Mouse (Mus musculus): ENCODE measurements around the gene Rhbdl3.
"Not testable (repeated sequence)": the region's sequence is repeated elsewhere in the genome, so short reads cannot be mapped to it uniquely, and the experiment has no call there.

Gene Rhbdl3

DNA sequence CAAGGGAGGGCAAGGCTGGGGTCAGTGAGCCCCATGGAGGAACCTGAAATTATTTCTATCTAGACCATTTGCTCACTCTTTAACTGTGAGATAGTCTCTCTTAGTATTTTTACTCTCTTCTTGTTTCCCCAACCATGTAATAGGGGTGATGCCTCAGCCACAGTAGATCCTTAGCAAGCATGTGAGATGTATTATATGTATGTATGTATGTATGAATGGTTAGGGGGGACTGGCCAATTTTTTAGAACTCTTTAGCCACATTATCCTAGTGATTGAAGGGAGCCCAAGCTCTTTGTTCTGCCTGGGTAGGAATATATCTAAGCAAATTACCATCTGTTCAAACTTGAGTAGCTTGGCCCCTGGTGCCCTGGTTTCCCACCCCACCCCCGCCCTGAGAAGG is 12.8 kb downstream of the Rhbdl3 start:
- DNase-seq = no peak

DNA sequence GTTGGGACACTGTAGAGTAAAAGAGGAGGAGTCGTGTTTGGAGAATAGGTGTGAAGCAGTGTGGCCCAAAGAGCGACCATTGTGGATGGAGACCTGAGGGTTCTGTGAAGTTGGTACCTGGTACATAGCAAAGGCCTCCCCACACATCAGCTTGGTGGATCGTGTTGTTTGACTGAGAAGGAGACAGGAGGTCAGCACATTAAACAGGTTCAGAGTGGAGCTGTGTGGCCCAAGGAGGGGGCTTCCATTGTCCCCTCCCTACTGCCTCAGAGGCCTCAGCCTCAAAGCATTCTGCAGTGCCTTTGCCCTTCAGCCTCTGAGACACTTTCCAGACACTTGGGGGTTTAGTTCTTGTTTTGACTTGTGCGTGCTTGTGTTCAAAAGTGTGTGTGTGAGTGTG is 13.2 kb downstream of the Rhbdl3 start:
- DNase-seq = no peak

DNA sequence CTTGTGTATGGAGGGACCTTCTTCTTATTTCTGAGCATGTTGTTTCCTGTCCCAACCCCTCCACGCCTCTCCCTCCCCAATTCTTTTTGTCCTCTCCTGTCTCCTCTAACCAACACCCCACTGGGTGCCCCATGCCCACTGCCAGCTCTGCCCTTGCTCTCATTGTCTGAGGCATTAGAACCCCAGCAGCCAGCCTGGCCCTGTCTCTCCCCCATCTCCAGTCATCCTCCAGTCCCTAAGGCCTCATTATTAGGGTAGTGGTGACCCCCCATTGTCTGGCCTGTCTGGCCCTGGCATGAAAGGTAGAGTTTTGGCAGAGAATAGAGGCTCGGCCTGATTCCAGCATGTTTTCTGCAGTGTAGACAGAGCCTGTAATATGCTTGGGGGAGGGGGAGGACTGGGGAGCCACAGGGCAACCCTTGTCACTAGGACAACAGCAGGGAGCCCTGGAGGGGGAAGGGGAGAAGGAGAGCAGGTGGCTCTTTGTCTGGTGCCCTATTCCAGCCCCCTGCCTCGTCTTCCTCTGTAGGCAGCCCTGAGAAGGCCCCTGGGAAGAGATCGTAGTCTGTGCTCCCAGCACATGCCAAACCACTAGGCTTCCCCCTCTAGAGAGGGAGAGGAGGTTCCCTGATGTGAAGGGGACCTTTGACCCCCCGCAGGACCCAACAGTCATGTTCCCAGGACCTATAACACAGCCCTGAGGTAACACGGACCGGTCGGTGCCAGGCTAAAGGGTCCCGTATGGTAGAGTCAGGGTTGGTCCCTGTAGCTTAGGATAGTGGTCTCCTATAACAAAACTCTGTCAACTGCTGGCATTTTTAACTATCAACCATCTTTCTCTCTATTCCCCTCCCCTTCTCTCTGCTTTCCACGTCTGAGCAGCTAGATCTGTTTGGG is 15.3 kb downstream of the Rhbdl3 start:
- DNase-seq = no peak

DNA sequence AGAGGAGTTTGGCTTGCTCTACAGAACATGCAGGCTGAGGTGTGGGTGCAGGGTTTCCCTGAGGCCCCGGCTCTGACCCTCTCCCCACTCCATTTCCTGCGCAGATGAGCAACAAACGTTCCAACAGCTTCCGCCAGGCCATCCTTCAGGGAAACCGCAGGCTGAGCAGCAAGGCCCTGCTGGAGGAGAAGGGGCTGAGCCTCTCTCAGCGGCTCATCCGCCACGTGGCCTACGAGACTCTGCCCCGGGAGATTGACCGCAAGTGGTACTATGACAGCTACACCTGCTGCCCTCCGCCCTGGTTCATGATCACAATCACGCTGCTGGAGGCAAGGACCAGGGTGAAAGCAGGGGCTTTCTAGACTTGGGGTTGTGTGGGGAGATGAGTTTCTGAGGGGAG is 22.5 kb downstream of the Rhbdl3 start:
- DNase-seq = peak; percentile 36 to 56

DNA sequence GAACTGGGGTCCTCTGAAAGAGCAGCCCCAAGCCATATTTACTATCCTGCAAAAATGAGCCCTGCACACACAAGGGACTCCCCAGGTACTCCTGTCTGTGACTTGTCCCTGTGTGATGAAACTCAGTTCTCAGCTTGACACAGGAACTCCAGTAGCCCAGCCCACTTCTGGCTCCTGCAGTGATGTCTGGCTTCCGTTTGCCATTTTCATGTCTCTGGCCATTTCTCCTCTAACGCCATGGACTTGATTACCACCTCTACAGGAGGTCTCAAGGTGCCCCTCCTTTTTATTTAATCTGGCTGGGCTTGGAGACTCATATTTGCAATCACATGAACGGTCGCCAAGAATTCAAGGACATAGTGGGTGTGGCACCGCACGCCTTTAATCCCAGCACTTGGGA is 23.9 kb downstream of the Rhbdl3 start:
- no peak for DNase-seq

DNA sequence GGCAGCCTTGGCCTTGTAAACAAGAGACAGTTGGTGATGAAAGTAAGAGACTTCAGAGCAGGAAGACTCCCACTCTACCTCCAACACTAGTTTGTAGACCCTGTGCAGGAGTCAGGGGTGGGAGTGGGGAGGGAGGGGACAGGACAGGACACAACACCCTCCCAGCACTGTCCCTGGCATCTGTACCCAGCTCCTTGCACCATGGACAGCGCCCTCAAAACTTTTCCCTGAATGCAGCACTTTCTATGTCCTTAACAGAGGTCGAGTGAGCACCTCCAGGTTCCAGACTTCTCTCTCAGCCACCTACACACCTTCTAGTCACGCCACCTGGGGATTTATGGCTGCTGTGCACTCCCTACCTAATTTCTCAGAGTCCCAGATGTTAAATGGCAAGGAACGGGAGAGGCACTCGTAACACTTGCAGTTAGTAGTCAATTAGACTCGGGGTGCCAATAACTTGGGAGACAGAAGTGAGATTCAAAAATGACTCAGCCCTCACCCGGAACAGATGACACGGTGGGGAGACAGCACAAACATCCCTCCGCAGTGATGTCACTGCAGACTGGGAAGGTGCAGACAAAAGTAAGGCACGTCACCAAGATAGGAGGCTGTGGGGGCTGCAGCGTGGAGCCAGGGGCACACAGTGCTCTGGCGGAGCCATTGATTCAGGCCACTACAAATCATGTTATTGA is 32.1 kb downstream of the Rhbdl3 start:
- DNase-seq = no peak

DNA sequence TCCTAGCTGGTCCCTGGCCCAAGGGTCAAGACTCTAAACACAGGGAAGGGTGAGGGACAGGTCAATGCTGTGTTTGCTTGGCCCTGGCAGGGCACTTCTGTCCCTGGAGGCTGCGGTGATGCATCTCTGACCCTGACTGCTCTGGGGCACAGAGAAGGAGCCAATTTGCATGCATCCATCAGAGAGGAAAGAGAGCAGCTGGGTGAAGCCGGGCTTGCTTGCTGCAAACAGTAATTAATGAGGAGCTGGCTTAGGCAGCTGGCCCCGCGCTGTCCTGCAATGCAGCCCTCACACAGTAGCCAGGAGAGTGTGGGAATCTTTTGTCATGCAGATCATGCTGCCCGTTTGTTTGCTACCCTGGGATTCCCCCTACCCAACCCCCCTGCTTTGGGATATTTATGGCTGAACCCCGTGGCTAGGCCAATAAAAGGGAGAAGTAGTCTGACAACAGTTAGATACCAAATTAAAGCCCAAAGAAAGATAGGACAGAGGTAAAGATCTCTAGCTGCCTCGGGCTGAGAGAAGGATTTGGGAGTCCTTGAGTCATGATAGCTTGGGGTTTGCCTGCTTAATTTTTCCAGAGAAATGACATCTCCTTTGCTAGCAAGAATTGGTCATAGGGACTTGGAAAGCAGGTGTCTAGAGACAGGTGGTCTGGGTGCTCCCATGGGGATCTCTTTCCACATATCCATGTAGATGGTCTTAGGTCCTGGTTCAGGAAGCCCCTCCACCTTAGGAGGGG is 35.1 kb downstream of the Rhbdl3 start:
- no peak for DNase-seq

DNA sequence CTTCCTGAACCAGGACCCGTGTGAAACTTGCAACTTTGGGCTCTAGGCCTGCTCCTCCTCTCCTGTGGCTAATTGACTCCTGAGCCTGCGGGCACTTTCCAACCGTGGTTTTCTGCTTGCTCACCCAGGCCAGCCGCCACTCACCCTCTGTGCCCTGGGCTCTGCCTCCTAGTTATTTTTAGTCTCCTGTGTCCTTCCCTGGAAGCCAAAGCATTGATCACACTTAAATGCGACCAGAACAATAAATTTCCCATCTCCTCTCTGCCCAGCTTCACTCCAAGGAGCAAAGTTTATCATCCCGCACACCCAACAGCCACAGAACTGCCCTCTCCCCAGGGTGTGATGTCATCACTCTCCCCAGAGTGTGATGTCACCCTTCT is 35.6 kb downstream of the Rhbdl3 start:
- DNase-seq = no peak

DNA sequence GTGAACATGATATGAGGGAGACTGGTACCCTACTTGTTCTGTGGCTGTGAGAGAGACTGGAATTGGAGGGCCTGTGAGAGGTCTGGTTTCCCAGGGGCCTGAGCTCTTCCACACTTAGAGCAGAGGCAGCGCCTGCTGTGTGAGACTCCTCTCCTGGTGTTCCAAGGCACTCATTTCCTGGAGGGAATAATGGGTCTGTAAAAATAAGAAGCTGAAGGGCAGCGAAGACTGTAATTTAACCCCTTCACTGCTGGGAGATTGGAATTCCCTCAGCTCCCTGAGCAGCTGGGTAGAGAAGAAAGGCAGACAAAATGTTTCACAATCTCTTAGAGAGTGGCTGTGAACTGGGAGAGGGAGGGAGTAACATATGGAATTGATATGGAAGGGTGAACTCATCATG is 41.8 kb downstream of the Rhbdl3 start:
- no peak for DNase-seq

DNA sequence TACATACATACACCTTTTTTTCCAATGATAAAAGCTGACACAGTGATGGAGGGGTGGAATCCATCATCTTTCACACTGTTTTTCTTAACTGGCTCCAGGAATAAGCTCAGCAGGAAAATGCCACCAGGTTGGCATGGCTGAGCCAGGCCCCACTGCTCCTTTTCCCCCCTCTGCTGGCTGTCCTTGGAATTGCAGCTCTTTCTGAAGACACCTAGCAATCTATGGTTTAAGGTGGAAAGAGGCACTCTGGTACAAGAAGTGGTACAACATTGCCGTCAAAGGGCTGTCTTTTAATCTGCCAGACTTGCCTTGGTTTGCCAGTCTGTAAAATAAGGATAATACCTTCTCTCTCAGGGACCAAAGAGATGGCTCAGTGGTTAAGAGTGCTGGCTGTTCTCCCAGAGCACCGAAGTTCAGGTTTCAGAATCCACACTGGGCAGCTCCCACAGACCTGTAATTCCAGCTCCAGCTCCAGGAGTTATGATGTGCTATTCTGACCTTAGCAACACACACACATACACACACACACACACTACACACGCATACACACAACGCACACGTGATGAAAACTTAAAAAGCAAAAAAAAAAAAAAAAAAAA is 51.2 kb downstream of the Rhbdl3 start:
- peak; percentile 24 to 50 for DNase-seq

DNA sequence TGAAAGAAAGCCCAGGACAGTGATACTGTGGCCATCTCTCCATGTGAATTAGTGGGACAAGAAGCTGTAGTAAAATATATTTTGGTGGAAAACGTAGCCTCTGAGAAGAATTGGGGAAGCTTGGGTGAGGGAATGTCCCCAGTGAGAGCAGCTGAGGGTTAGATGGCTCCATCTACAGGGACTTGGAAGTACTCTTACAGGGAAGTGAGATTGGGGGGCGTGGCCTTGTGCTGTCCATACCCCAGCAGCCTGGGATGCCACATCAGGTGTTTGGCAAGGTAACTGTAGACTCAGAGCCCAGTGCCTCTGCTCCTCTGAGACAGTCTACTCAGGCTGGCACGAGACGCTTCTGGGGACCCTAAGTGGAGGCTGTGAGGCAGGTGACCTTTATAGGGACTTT is 54.1 kb downstream of the Rhbdl3 start:
- no peak for DNase-seq

DNA sequence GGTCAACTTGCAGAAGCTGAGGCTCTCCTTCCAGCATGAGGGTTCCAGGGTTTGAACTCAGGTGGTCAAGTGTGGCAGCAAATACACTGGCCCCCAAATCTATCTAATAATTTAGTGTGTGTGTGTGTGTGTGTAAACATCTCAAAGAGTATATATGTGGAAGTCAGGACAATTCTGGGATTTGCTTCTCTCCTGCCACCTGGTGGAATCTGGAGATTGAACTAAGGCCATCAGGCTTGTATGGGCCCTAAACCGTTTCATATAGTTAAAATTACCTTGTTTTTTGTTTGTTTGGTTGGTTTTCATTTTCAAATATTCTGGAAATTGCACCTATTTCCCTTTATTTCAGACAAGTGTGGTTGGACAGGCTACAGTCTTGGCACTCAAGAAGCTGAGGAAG is 68.2 kb downstream of the Rhbdl3 start:
- DNase-seq = no peak

DNA sequence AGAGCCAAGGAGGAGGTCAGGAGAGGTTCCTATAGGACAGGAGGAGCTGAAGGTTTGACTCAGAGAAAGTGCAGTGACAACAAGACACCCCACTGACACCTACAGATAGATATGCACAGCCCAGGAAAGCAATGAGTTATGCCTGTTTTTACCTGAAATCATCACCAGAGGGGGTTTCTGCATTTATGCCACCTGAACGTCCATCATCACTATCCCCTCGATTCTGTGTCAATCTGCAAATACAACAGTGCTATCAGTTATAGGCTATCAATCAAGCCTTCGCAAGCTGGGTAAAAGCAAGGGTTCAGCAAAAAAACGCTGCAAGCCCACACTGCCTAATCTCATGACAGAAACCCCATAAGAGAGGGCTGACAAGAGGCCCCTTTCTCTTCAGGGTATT is 75.9 kb downstream of the Rhbdl3 start:
- no peak for DNase-seq

DNA sequence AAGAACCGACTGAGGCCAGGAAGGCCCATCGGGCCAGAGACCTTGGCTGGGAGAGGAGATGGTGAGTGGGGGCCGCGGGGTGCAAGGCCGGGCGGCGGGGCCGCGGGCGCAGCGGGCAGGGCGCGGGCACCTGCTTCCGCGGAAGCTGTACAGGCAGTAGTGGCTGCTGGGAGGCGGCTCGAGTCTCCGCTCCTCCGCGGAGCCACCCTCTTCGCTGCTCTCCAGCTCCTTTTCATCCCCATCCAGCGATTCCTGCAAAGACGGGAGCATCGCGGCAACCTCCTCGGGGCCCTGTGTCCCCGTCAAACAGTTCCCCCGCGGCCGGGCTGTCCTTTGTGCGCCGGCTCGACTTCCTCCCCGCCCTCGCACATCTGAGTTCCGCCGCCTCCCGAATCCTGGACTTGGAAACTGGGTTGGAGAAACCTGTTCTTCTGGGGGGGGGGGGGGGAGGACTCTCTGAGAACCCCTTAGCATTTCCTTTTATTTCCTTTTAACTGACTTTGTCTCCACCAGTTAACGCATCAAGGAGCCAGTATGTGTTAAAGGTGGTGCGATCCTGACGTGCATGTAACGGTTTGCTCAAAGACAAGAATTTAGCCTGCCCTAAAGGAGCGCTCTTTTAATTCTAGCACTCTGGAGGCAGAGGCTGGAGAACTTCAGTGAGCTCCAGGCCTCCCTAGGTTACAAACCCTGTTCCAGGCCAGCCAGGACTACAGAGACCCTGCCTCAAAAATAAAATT is 77.2 kb downstream of the Rhbdl3 start, which contains the start of gene 5730455P16Rik:
TSS of gene 5730455P16Rik (minus strand) at position 323 of the 740 bp plus-strand sequence.
- DNase-seq = peak; percentile 47 to 62

DNA sequence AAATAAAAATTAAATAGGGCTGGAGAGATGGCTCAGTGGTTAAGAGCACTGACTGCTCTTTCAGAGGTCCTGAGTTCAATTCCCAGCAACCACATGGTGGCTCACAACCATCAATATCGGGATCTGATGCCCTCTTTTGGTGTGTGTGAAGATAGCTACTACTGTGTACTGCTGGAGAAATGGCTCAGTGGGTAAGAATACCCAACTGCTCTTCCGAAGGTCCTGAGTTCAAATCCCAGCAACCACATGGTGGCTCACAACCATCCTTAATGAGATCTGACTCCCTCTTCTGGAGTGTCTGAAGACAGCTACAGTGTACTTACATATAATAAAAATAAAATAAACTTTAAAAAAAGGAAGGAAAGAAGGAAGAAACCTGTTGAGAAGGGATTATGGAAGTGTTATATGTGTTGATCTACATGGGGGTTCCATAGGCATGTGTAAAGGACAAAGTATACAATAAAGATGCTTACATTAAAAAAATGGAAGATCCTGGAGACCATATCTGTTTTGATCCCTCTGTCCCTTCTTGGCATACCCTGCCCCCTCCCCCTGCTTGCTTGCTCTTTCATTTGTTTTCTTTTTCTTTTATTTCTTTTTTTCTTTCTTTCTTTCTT is 77.8 kb downstream of the Rhbdl3 start:
- DNase-seq = not testable (repeated sequence)

DNA sequence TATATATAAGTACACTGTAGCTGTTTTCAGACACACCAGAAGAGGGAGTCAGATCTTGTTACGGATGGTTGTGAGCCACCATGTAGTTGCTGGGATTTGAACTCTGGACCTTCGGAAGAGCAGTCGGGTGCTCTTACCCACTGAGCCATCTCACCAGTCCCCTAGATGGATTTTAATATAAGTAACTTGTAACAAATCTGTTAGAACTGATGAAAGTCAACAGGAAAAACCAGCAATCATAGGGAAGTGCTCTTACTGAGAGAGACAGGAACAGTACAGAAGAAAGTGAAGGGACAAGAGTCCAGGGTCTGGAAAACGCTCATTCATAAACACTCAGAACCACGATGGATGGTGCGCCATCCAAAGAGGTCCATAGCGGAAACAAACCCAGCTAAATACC is 78.5 kb downstream of the Rhbdl3 start:
- not testable (repeated sequence) for DNase-seq

DNA sequence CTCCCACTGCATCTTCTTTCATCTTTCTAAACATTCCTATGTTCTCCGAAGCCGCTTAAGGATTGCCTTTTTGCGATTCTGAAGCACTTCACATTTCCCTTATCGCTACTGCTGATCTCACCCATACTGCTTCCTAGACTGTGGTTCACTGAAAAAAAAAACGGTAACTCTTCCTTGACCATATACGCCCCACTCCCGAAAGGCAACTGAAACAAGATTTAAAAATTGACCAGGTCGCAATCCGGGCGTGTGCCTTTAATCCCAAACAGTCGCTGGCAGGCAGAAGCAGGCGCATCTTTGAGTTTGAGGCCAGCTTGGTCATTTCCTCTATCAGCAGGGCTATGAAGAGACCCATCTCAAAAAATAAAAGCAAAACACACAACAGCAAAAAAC is 81.9 kb downstream of the Rhbdl3 start:
- peak; percentile 9 to 30 for DNase-seq

DNA sequence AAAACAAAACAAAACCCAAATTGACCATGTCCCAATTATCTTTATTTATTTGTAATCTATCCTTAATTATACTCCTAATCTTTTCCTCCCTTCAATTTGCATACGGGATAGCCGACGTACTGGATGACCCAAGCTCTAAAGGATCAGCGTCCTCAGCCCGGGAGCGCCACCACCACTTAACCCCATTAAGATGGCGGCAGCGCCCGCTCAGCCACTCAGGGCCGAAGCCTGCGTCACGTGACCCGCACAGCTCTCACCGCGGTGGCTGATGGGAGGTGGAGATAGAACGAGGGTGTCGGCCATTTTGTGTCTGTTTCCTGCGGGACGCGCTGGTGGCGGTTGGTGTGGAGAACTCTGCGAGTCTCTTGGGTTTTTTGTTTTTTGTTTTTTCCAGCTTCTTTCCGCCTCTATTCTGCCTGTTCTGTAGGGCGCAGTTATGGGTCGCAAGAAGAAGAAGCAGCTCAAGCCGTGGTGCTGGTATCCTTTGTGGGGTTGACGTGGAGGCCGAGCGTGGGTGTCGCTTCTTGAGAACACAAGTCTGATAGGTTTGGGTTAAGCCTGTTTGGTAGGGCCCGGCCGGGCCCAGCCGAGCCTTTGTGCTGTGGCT is 82.4 kb downstream of the Rhbdl3 start, which contains the start of gene Zfp207:
TSS of gene Zfp207 (plus strand) at position 261 of the 607 bp plus-strand sequence.
- DNase-seq = peak; percentile 96

DNA sequence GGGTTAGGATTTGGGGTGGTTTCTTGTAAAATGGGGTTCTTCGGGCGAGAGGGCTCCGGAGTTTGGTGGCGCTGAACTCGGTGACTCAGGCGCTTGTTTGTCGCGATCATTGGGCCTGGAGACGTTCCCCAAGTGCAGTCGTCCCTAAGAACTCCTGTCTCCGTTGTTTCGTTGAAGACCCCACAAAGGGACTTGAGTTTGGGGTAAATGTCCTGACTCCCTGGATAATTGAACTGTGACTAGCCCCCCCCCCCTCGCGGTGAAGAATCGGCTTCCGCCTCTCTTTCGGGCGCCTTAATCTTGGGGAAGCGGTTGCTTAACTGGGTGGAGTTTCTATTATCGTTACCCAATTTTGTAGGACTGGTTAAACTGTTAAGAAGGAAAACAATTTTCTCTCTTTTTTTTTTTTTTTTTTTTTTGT is 82.9 kb downstream of the Rhbdl3 start:
- no peak for DNase-seq

DNA sequence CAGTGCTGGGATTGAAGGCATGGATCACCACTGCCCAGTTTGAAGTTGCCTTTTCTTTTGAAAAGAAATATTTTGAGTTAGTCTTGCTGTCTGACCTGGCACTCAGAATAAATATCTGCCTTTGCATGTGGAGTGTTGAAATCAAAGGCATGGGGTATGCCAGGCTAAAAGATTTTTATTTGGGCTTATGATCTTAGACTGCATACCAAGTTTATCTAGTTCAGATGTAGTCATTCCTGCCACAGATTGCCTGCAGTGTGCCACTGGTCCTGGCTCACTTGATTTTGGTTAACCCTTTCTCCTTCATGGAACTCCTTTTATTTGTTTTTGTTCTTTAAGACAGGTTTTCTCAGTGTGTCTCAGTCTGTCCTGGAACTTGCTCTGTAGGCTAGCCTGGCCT is 83.7 kb downstream of the Rhbdl3 start:
- DNase-seq = no peak

DNA sequence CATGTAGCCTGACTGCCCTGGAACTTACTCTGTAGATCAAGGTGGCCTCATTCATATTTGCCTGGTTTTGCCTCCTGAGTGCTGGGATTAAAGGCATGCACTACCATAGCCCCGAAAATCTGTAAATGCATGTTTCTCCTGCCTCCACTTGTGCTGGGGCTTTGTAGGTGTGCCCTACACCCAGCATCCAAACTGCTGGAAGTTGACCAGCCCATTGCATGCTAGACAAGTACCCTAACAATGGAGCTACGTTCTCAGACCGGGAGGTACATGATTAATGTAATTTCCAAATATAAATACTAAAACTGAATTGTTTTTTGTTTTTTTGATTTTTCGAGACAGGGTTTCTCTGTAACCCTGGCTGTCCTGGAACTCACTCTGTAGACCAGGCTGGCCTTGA is 84.3 kb downstream of the Rhbdl3 start:
- no peak for DNase-seq

Data from thymus, adult 18-20 months (tissue).